Mouse (Mus musculus): ENCODE results near the gene Tmem141.

DNA sequence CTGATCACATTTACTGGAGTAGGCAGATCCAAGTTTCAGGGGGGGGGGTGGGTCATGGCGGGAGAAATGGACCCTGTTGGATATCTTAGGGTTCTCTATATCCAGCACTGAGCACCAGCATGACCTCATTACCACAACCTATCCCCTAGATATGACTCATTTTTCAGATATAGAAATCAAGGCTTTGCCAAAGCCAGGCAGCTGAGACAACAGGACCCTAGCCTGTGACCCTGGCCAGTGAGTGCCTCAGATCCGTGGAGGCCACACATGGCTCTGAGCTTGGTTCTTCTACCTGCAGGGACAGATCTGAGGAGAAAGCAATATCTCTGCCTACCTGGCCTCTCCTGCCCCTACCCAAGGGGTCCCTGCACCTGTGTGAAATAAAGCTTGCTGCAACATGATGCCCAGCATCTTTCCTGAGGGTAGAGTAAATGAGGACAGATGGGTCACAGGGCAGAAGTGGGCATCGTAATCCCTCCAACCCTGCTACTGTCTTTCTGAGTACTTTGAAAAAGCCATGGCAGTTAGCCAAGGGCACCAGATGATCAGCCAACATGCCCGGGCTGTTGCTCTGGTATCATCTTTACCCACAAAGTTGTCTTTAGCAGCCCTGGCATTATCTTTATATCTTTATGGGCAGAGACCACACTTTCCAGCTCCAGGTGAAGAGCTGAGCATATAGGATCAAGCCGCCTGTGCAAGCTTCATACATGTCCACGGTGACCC lies 39.6 kb upstream of the Tmem141 start:
- TF ChIP-seq CTCF (IDR thresholded peaks at IDR 0.05; ENCODE audit: borderline replicate concordance, extremely low read depth, insufficient read depth, insufficient read length) (no peak), POLR2A (IDR thresholded peaks at IDR 0.05; ENCODE audit: borderline replicate concordance, extremely low read depth, insufficient read depth, insufficient read length, poor library complexity, severe bottlenecking) (no peak)
